Mouse (Mus musculus): ENCODE results near the gene Gm10642. TPM values are rescaled to one million over a fixed set of nuclear protein-coding genes. Genes with fewer than 3 reads are reported as not detected.
A peak's percentile ranks its signal among the peaks of the same experiment; 100 is the strongest.

The Gm10642 gene
- polyA plus RNA-seq (2012; rRNA removed) (0.47 and 0.50 TPM in 2 replicates), polyA plus RNA-seq (2014; fragmentation: Nextera tagmentation; extraction: Ambion mirVana) (0.66 and 0.86 TPM in 2 replicates)

DNA sequence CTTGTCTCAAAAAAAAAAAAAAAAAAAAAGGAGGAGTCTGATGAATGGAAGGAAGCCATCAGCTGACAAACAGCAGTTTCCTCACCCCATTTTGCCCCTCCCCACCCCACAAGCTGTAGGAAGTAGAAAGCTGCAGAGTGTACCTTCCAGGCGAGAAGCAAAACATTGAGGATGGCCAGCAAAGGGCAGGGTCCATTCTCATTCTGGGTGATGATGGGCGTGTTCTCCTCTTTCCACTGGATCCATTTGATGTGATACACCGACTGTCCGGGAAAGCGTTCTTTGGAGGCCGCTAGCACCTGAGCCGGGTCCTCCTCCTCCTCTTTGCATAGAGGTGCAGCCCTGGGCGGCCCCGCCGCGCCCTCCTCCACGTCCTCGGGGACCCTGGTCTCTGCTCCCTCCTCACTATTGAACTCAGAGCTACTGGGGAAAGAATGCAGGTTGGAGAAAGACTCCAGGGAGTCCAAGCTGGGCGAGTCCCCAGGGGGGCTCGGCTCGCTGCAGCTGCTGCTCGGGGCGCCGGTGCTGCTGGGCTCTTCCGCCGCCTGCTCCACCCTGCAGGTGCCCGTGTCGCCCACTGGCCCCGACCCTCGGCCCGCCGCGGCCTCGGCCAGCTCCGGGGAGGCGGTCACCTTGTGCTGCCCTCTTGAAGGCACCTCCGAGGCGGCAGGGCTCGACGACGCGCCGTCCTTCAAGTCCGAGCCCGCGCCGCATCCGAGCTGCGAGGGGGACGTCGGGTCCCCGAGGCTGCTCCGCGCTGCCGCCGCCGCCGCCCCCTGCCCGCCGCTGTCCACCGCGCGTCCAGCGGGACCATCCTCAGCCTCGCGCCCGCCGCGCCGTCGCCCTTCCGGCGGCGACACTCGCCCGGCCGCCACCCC lies at the start of gene Gm10642:
Gm10642 (plus strand) TSS at position 122 of the 878 bp plus-strand sequence.
- Histone ChIP-seq H3K9ac (replicated peaks) (peak within 1 kb of the TSS; percentile 77), H3K27ac (peak within 1 kb of the TSS; percentile 81), H3K9me3 (ENCODE audit: control insufficient read depth, low read length) (no peaks in the 10 kb centered on the region), H3K4me3 (ENCODE audit: insufficient read depth in 1 of 2, low read depth in 2 of 2, low read length in 2 of 2) (peak within 1 kb of the TSS; percentile 71 to 100), H3K27me3 (ENCODE audit: control insufficient read depth, insufficient read depth, low read length) (no peaks in the 10 kb centered on the region), H3K4me2 (ENCODE audit: low read depth) (peak within 1 kb of the TSS; percentile 86), H3K36me3 (replicated peaks; ENCODE audit: control insufficient read depth, insufficient read depth, low read depth) (peaks cover 9% of the 10 kb centered on the region), H3K4me1 (replicated peaks; ENCODE audit: control insufficient read depth in 2 of 2, insufficient read depth in 2 of 2, low read length in 1 of 2) (peaks cover 16 to 33% of the 10 kb centered on the region in 2 experiments)
- ATAC-seq (ENCODE audit: insufficient read depth) = peak; percentile 30
- WGBS (ENCODE audit: insufficient replicate concordance) = under 1% methylated on average over 70 of the region's 72 CpGs
- TF ChIP-seq CTCF (IDR thresholded peaks at IDR 0.05; ENCODE audit: low read depth) (no peak), EP300 (IDR thresholded peaks at IDR 0.05; ENCODE audit: low read depth) (no peak)
- peak in 1 of 3 experiments; percentile 70 for DNase-seq (ENCODE audit: low read depth in 3 of 3, low spot score in 3 of 3)

DNA sequence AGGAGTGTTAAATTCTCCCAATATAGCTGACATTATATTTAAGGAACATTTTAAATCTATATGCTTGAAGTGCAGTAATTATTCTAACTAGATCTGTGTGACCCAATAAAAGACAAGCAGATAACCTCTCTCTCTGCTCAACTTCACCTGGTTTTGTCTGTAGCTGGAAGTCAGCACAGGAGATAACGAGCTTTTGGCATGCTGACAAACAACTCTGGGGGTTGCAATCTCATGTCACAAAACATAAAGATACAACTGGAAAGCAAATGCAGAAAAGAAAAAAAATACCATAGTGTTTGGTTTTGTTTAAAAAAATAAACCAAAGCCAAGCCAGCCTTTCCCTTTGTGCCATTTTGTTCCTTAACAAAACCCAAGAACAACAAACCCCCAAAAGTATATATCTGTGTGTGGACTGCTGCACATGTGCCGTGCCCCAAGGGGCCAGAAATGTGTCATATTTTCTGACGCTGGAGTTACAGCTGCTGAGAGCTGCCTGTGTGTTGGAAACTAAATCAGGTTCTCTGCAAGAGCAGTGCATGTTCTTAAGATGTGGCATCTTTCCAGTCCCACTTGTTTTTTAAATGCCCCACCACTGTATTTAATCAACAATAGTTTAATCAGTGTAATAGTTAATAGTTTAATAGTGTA lies 44.9 kb upstream of the Gm10642 start:
- H3K9me3 ChIP-seq (ENCODE audit: control insufficient read depth, low read length) = no peaks in the 10 kb centered on the region
- DNase-seq (ENCODE audit: low read depth in 3 of 3, low spot score in 3 of 3) (no peak), ATAC-seq (ENCODE audit: insufficient read depth) (no peak)
- TF ChIP-seq CTCF (IDR thresholded peaks at IDR 0.05; ENCODE audit: low read depth) = no peak
- no peak for TF ChIP-seq EP300 (IDR thresholded peaks at IDR 0.05; ENCODE audit: low read depth)
- no peaks in the 10 kb centered on the region for H3K4me1 ChIP-seq (replicated peaks; ENCODE audit: control insufficient read depth in 2 of 2, insufficient read depth in 2 of 2, low read length in 1 of 2)
- WGBS (ENCODE audit: insufficient replicate concordance) = 69% methylated on average over 3 of the region's 3 CpGs
- H3K36me3 ChIP-seq (replicated peaks; ENCODE audit: control insufficient read depth, insufficient read depth, low read depth) = peaks cover 69% of the 10 kb centered on the region
- H3K27ac ChIP-seq = no peak overlapping the region
- H3K4me2 ChIP-seq (ENCODE audit: low read depth) = no peak overlapping the region
- H3K9ac ChIP-seq (replicated peaks) = no peak overlapping the region
- H3K4me3 ChIP-seq (ENCODE audit: insufficient read depth in 1 of 2, low read depth in 2 of 2, low read length in 2 of 2) = no peak overlapping the region
- no peaks in the 10 kb centered on the region for H3K27me3 ChIP-seq (ENCODE audit: control insufficient read depth, insufficient read depth, low read length)

DNA sequence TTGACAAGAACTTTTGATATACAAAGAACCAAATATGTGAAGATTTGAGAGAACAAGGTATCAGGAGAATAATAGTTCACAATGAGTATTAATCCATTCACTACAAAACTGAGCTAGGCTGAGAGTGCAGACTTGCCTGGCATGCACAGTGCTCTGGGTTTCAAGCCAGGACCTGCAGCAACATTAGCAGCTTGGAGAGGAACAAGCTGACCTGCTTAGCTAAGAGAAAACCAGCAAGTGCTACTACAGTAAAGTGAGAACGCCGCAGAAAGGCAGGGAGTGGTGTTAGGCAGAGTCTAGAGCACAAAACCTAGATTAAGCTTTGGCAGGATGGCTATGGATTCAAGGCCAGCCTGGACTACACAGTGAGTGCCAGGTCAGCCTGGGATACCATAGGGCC lies 26.3 kb upstream of the Gm10642 start:
- H3K4me1 ChIP-seq (replicated peaks; ENCODE audit: control insufficient read depth in 2 of 2, insufficient read depth in 2 of 2, low read length in 1 of 2) = no peaks in the 10 kb centered on the region
- TF ChIP-seq EP300 (IDR thresholded peaks at IDR 0.05; ENCODE audit: low read depth) (no peak), CTCF (IDR thresholded peaks at IDR 0.05; ENCODE audit: low read depth) (no peak)
- DNase-seq (ENCODE audit: low read depth in 3 of 3, low spot score in 3 of 3) (no peak), ATAC-seq (ENCODE audit: insufficient read depth) (no peak)
- H3K4me3 ChIP-seq (ENCODE audit: insufficient read depth in 1 of 2, low read depth in 2 of 2, low read length in 2 of 2) = no peak overlapping the region
- H3K9ac ChIP-seq (replicated peaks) = no peak overlapping the region
- H3K36me3 ChIP-seq (replicated peaks; ENCODE audit: control insufficient read depth, insufficient read depth, low read depth) = peaks cover 23% of the 10 kb centered on the region
- 90% methylated on average over 2 of the region's 2 CpGs for WGBS (ENCODE audit: insufficient replicate concordance)
- no peaks in the 10 kb centered on the region for H3K27me3 ChIP-seq (ENCODE audit: control insufficient read depth, insufficient read depth, low read length)
- H3K9me3 ChIP-seq (ENCODE audit: control insufficient read depth, low read length) = no peaks in the 10 kb centered on the region
- H3K4me2 ChIP-seq (ENCODE audit: low read depth) = no peak overlapping the region
- H3K27ac ChIP-seq = no peak overlapping the region

DNA sequence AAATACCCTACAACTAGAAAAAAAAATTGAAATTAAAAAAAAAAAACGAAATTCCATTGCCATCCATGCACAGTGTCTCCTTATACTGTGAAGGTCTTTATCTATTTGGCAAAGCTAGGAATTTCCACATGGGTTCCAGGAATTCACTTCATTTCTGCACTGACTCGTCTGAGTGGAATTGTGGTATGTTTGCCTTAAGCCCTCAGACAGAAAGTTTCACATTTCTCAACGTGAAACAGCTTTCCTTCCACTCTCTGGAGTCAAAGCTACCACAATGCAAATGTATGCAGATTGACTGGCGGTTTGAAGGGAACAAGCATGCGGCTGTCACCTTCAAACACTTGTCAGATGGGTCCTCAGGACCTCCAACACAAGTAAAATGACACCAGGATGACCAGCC lies 24.4 kb upstream of the Gm10642 start:
- H3K27me3 ChIP-seq (ENCODE audit: control insufficient read depth, insufficient read depth, low read length) = no peaks in the 10 kb centered on the region
- no peak for TF ChIP-seq CTCF (IDR thresholded peaks at IDR 0.05; ENCODE audit: low read depth)
- TF ChIP-seq EP300 (IDR thresholded peaks at IDR 0.05; ENCODE audit: low read depth) = no peak
- H3K9me3 ChIP-seq (ENCODE audit: control insufficient read depth, low read length) = no peaks in the 10 kb centered on the region
- ATAC-seq (ENCODE audit: insufficient read depth) (no peak), DNase-seq (ENCODE audit: low read depth in 3 of 3, low spot score in 3 of 3) (no peak)
- no peak overlapping the region for H3K4me3 ChIP-seq (ENCODE audit: insufficient read depth in 1 of 2, low read depth in 2 of 2, low read length in 2 of 2)
- 46% methylated on average over 5 of the region's 5 CpGs for WGBS (ENCODE audit: insufficient replicate concordance)
- no peak overlapping the region for H3K4me2 ChIP-seq (ENCODE audit: low read depth)
- H3K27ac ChIP-seq = no peak overlapping the region
- peaks cover 14% of the 10 kb centered on the region for H3K36me3 ChIP-seq (replicated peaks; ENCODE audit: control insufficient read depth, insufficient read depth, low read depth)
- H3K4me1 ChIP-seq (replicated peaks; ENCODE audit: control insufficient read depth in 2 of 2, insufficient read depth in 2 of 2, low read length in 1 of 2) = no peaks in the 10 kb centered on the region
- H3K9ac ChIP-seq (replicated peaks) = no peak overlapping the region

DNA sequence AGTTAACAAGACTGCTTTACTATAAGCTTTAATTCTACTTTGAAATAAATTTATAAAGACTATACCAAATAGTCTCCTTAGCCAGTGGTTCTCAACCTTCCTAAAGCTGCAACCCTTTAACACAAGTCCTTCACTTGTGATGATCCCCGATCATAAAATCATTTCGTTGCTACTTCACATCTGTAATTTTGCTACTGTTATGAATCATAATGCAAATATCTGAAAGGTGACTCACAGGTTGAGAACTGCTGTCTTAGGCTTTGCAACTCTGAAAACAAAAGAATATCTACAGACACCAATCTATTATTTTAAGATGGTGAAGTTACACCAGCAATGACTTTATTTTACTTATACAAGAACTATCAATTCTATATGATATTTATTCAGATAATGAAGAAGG lies 19.3 kb upstream of the Gm10642 start:
- Histone ChIP-seq H3K9ac (replicated peaks) (no peak overlapping the region), H3K4me1 (replicated peaks; ENCODE audit: control insufficient read depth in 2 of 2, insufficient read depth in 2 of 2, low read length in 1 of 2) (no peaks in the 10 kb centered on the region), H3K9me3 (ENCODE audit: control insufficient read depth, low read length) (no peaks in the 10 kb centered on the region), H3K36me3 (replicated peaks; ENCODE audit: control insufficient read depth, insufficient read depth, low read depth) (peaks cover 26% of the 10 kb centered on the region), H3K27me3 (ENCODE audit: control insufficient read depth, insufficient read depth, low read length) (no peaks in the 10 kb centered on the region), H3K27ac (no peak overlapping the region), H3K4me3 (ENCODE audit: insufficient read depth in 1 of 2, low read depth in 2 of 2, low read length in 2 of 2) (no peak overlapping the region), H3K4me2 (ENCODE audit: low read depth) (no peak overlapping the region)
- WGBS (ENCODE audit: insufficient replicate concordance) = 87% methylated on average over 2 of the region's 2 CpGs
- no peak for ATAC-seq (ENCODE audit: insufficient read depth)
- no peak for DNase-seq (ENCODE audit: low read depth in 3 of 3, low spot score in 3 of 3)
- TF ChIP-seq CTCF (IDR thresholded peaks at IDR 0.05; ENCODE audit: low read depth) (no peak), EP300 (IDR thresholded peaks at IDR 0.05; ENCODE audit: low read depth) (no peak)

Measured in liver, embryonic 14.5 days (tissue).